27 mouse cellular contexts compared by ENCODE assay signal in genomic region chr1:138513982-138514381, GRCm38 (mm10).
DNase-seq lines count a peak whose midpoint lies in the region; ATAC-seq and TF ChIP-seq lines count a peak whose summit lies in the region.
"Had no signal": no experiment of that assay in that cellular context is flagged by ENCODE, and none has a peak within 500 bp of the region (broad histone marks: within the 10 kb centered on the region; RNA-seq: fewer than 3 reads in every experiment).

No protein-coding gene starts in this region.

- DNase-seq in kidney, adult 2 months, result peak; percentile 39
- no peak for DNase-seq in kidney, adult 11 months
- no peak for DNase-seq in kidney, postnatal 4 days
- peak; percentile 58 for DNase-seq in liver, adult 2 months (ENCODE audit: extremely low read depth, low read depth, low spot score)
- no peak for DNase-seq in kidney, postnatal 0 days (ENCODE audit: low spot score)
- DNase-seq: adrenal gland, adult 8-10 months; adrenal gland, postnatal 25 days; cerebellum, adult 11-12 months; cerebellum, adult 8-10 months; cerebellum, postnatal 10 days; cerebellum, postnatal 36 days; embryo, embryonic 11 days; gastrocnemius, postnatal 25 days; heart, adult 18-20 months; heart, postnatal 10 days; heart, postnatal 36 days had no signal

- H3K4me1 ChIP-seq in kidney, adult 2 months (ENCODE audit: control insufficient read depth, insufficient read depth, low read length), result peaks cover 8% of the 10 kb centered on the region
- H3K4me1 ChIP-seq in kidney, embryonic 14.5 days (ENCODE audit: control insufficient read depth, insufficient read depth, low read length), result no peaks in the 10 kb centered on the region
- H3K4me1 ChIP-seq in liver, adult 2 months (ENCODE audit: control insufficient read depth, insufficient read depth, low read length), result peaks cover 18% of the 10 kb centered on the region
- H3K4me1 ChIP-seq in liver, embryonic 12.5 days, result peaks cover 8% of the 10 kb centered on the region
- H3K4me1 ChIP-seq in kidney, postnatal 0 days (replicated peaks; ENCODE audit: insufficient read depth, low read length), result no peaks in the 10 kb centered on the region

- no peaks in the 10 kb centered on the region for H3K9me3 ChIP-seq in kidney, embryonic 14.5 days (ENCODE audit: control insufficient read depth, low read length)
- no peaks in the 10 kb centered on the region for H3K9me3 ChIP-seq in liver, embryonic 12.5 days (replicated peaks)
- H3K9me3 ChIP-seq in kidney, postnatal 0 days (replicated peaks; ENCODE audit: low read length), result no peaks in the 10 kb centered on the region
- H3K9me3 ChIP-seq: embryonic facial prominence, embryonic 10.5 days; embryonic facial prominence, embryonic 13.5 days; forebrain, embryonic 12.5 days; forebrain, embryonic 15.5 days; heart, embryonic 12.5 days; heart, embryonic 15.5 days; hindbrain, embryonic 10.5 days had no signal

- no peak for TF ChIP-seq CTCF in kidney, adult 2 months (conservative IDR thresholded peaks at IDR 0.05; ENCODE audit: insufficient read depth, insufficient read length, low read depth, low read length)
- no peak for TF ChIP-seq CTCF in liver, adult 2 months (IDR thresholded peaks at IDR 0.05; ENCODE audit: low read depth, low read length)
- TF ChIP-seq CTCF in kidney, postnatal 0 days (IDR thresholded peaks at IDR 0.05; ENCODE audit: low read depth), result no peak

- H3K4me2 ChIP-seq in kidney, embryonic 14.5 days (replicated peaks; ENCODE audit: low read depth, low read length), result no peak overlapping the region
- H3K4me2 ChIP-seq in liver, embryonic 12.5 days, result no peak overlapping the region
- H3K4me2 ChIP-seq in kidney, postnatal 0 days (ENCODE audit: low read length), result no peak overlapping the region
- H3K4me2 ChIP-seq: embryonic facial prominence, embryonic 13.5 days; forebrain, embryonic 12.5 days; forebrain, embryonic 15.5 days; heart, embryonic 12.5 days; heart, embryonic 15.5 days had no signal

- no peak overlapping the region for H3K27ac ChIP-seq in kidney, adult 2 months (ENCODE audit: insufficient read depth, low read depth, low read length)
- no peak overlapping the region for H3K27ac ChIP-seq in kidney, embryonic 14.5 days (ENCODE audit: low read depth, low read length)
- no peak overlapping the region for H3K27ac ChIP-seq in liver, adult 2 months (replicated peaks; ENCODE audit: insufficient read depth, low read depth, low read length)
- no peak overlapping the region for H3K27ac ChIP-seq in liver, embryonic 12.5 days
- H3K27ac ChIP-seq in kidney, postnatal 0 days, result no peak overlapping the region
- H3K27ac ChIP-seq: embryonic facial prominence, embryonic 10.5 days; embryonic facial prominence, embryonic 13.5 days; forebrain, embryonic 12.5 days; forebrain, embryonic 15.5 days; heart, embryonic 15.5 days; hindbrain, embryonic 10.5 days had no signal

- peak; percentile 71; the same call in 1 of the 2 replicates for ATAC-seq in kidney, embryonic 14.5 days (ENCODE audit: low FRiP score, low TSS enrichment)
- no peak for ATAC-seq in liver, embryonic 12.5 days
- ATAC-seq in kidney, postnatal 0 days (replicated peaks; ENCODE audit: low FRiP score, low read depth), result peak; percentile 80
- ATAC-seq: activated CD4-positive, CD25-positive, alpha-beta regulatory T cell, adult 4 months; forebrain, embryonic 15.5 days had no signal

- H3K9ac ChIP-seq in kidney, embryonic 14.5 days (ENCODE audit: low read depth, low read length), result no peak overlapping the region
- H3K9ac ChIP-seq in liver, adult 2 months (ENCODE audit: low read depth, low read length), result no peak overlapping the region
- H3K9ac ChIP-seq in liver, embryonic 12.5 days, result no peak overlapping the region
- no peak overlapping the region for H3K9ac ChIP-seq in kidney, postnatal 0 days (ENCODE audit: low read depth, low read length)
- H3K9ac ChIP-seq: embryonic facial prominence, embryonic 13.5 days; forebrain, embryonic 12.5 days; forebrain, embryonic 15.5 days; heart, embryonic 12.5 days; heart, embryonic 15.5 days had no signal

- no peak for TF ChIP-seq POLR2A in kidney, adult 2 months (IDR thresholded peaks at IDR 0.05; ENCODE audit: low read depth, low read length)
- TF ChIP-seq POLR2A in liver, adult 2 months (IDR thresholded peaks at IDR 0.05; ENCODE audit: extremely low read depth, insufficient read depth, low read length), result no peak

- peaks cover 2% of the 10 kb centered on the region; the same call in 1 of the 2 replicates for H3K79me2 ChIP-seq in liver, adult 2 months (ENCODE audit: control insufficient read depth, insufficient read depth, low read length)

- no peak overlapping the region for H3K4me3 ChIP-seq in kidney, adult 2 months (ENCODE audit: insufficient read depth, low read depth, low read length)
- H3K4me3 ChIP-seq in kidney, embryonic 14.5 days (ENCODE audit: low read length), result no peak overlapping the region
- no peak overlapping the region for H3K4me3 ChIP-seq in liver, adult 2 months (ENCODE audit: insufficient read depth, low read depth, low read length)
- H3K4me3 ChIP-seq in liver, embryonic 12.5 days, result no peak overlapping the region
- no peak overlapping the region for H3K4me3 ChIP-seq in kidney, postnatal 0 days (replicated peaks; ENCODE audit: low read depth, low read length)
- H3K4me3 ChIP-seq: embryonic facial prominence, embryonic 10.5 days; embryonic facial prominence, embryonic 13.5 days; erythroblast, embryonic 14.5 days; forebrain, embryonic 12.5 days; forebrain, embryonic 15.5 days; heart, embryonic 12.5 days; heart, embryonic 15.5 days; hindbrain, embryonic 10.5 days had no signal

- H3K36me3 ChIP-seq in kidney, adult 2 months (ENCODE audit: control insufficient read depth, insufficient read depth, low read length), result no peaks in the 10 kb centered on the region
- H3K36me3 ChIP-seq in kidney, embryonic 14.5 days (ENCODE audit: control insufficient read depth, insufficient read depth, low read length), result no peaks in the 10 kb centered on the region
- H3K36me3 ChIP-seq in liver, adult 2 months (ENCODE audit: control insufficient read depth, insufficient read depth, low read length), result peaks cover 12% of the 10 kb centered on the region; the same call in 1 of the 2 replicates
- peaks cover 4% of the 10 kb centered on the region; the same call in 1 of the 2 replicates for H3K36me3 ChIP-seq in liver, embryonic 12.5 days
- no peaks in the 10 kb centered on the region for H3K36me3 ChIP-seq in kidney, postnatal 0 days (ENCODE audit: insufficient read depth, low read length)
- H3K36me3 ChIP-seq: embryonic facial prominence, embryonic 10.5 days; embryonic facial prominence, embryonic 13.5 days; forebrain, embryonic 12.5 days; forebrain, embryonic 15.5 days; heart, embryonic 15.5 days; hindbrain, embryonic 10.5 days had no signal

- 39% methylated on average over 4 of the region's 4 CpGs for WGBS in kidney, adult 2 months
- WGBS in kidney, embryonic 14.5 days, result 60% methylated on average over 4 of the region's 4 CpGs
- WGBS in liver, adult 2 months, result 22% methylated on average over 4 of the region's 4 CpGs
- 71% methylated on average over 4 of the region's 4 CpGs for WGBS in liver, embryonic 12.5 days (ENCODE audit: insufficient replicate concordance)
- 54% methylated on average over 4 of the region's 4 CpGs for WGBS in kidney, postnatal 0 days

- H3K27me3 ChIP-seq in kidney, adult 2 months (replicated peaks; ENCODE audit: control insufficient read depth, insufficient read depth, low read length), result no peaks in the 10 kb centered on the region
- H3K27me3 ChIP-seq in kidney, embryonic 14.5 days (ENCODE audit: control insufficient read depth, insufficient read depth, low read length), result no peaks in the 10 kb centered on the region
- H3K27me3 ChIP-seq in liver, adult 2 months (ENCODE audit: control insufficient read depth, insufficient read depth, low read length), result no peaks in the 10 kb centered on the region
- no peaks in the 10 kb centered on the region for H3K27me3 ChIP-seq in liver, embryonic 12.5 days (replicated peaks)
- no peaks in the 10 kb centered on the region for H3K27me3 ChIP-seq in kidney, postnatal 0 days (ENCODE audit: insufficient read depth, low read length)
- H3K27me3 ChIP-seq: embryonic facial prominence, embryonic 13.5 days; forebrain, embryonic 12.5 days; forebrain, embryonic 15.5 days; heart, embryonic 12.5 days; heart, embryonic 15.5 days had no signal

Comparison
In these comparisons a context has a peak if more than half of its experiments do, and no peak if none do; other contexts are left out.
1. DNase-seq: peak in kidney, adult 2 months (single experiment) and liver, adult 2 months (single experiment); none in kidney, adult 11 months (single experiment), kidney, postnatal 4 days (0 of 2) and kidney, postnatal 0 days (single experiment).